Mouse (Mus musculus): Measurements from ENCODE around the gene Pskh1. TPM values are rescaled to one million over a fixed set of nuclear protein-coding genes. Genes with fewer than 3 reads are reported as not detected.
A peak's percentile ranks its signal among the peaks of the same experiment; 100 is the strongest.

Gene Pskh1
- total RNA-seq (2017): 11.4 to 15.3 TPM (median 11.6 TPM) in 3 replicates

GRCm38 (mm10) chr8:105900180-105900940 is at the start of gene Pskh1:
Pskh1 (plus strand) TSS chr8:105900441.
- ATAC-seq (replicated peaks; ENCODE audit: insufficient number of reproducible peaks, low FRiP score, low TSS enrichment, poor library complexity, severe bottlenecking): peak; percentile 96

DNA sequence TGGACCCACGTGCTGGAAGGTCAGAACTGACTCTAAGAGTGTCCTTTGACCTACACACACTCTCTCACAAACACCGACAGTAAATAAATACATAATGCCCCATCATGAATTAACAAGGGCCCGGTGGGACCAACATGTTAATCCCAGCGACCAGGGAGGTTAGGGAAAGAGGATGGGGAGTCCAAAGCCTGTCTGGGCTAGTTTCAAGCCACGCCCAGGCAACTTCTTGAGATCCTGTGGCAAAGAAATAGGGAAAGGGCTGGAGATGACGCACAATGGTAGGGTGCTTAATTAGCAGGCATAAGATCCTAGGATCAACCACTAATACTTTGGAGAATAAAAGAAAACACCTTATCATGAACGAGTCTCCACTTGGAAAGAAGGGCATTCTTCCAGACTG is 49.6 kb upstream of the Pskh1 start:
- ATAC-seq (replicated peaks; ENCODE audit: insufficient number of reproducible peaks, low FRiP score, low TSS enrichment, poor library complexity, severe bottlenecking): no peak

GRCm38 (mm10) chr8:105851651-105852143 is 48.5 kb upstream of the Pskh1 start:
- ATAC-seq (replicated peaks; ENCODE audit: insufficient number of reproducible peaks, low FRiP score, low TSS enrichment, poor library complexity, severe bottlenecking): peak; percentile 67

GRCm38 (mm10) chr8:105852146-105852729 is 48.0 kb upstream of the Pskh1 start:
- no peak for ATAC-seq (replicated peaks; ENCODE audit: insufficient number of reproducible peaks, low FRiP score, low TSS enrichment, poor library complexity, severe bottlenecking)

DNA sequence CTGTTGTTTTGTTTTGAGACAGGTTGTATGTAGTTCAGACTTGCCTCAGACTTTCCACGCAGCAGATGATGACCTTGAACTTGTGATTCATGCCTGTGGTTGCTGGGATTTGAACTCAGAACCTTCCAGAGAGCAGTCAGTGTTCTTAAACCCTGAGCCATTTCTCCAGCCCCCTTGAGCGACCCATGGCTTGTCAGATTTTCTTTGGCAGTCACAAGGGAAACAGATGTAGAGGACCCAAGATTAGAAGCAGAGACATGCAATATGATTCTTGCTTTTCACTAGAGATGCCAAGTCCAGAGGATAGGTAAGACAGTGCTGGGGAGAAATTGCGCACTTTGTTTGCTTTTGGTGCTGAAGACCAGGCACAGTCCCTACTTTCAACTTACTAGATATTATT is 47.1 kb upstream of the Pskh1 start, which contains the start of gene Cenpt:
TSS of gene Cenpt (minus strand) at position 101 of the 400 bp plus-strand sequence.
- no peak for ATAC-seq (replicated peaks; ENCODE audit: insufficient number of reproducible peaks, low FRiP score, low TSS enrichment, poor library complexity, severe bottlenecking)

DNA sequence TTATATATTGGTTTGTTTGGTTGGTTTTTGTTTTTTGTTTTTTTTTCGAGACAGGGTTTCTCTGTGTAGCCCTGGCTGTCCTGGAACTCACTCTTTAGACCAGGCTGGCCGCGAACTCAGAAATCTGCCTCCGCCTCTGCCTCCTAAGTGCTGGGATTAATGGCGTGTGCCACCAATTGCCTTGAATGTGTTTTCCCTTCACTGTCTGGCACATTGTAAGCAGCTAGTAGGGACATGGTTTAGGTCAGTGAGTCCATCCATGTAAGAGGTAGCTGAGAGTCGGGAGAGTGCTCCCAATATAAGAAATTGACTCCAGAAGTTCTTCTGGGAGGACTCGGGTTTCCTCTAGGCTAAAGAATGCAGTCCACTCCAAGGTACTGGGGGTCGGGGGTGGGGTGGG is 45.9 kb upstream of the Pskh1 start:
- ATAC-seq (replicated peaks; ENCODE audit: insufficient number of reproducible peaks, low FRiP score, low TSS enrichment, poor library complexity, severe bottlenecking): no peak

GRCm38 (mm10) chr8:105854715-105855216 is 45.5 kb upstream of the Pskh1 start, which contains the start of gene Thap11:
Thap11 (plus strand) TSS chr8:105855132.
- ATAC-seq (replicated peaks; ENCODE audit: insufficient number of reproducible peaks, low FRiP score, low TSS enrichment, poor library complexity, severe bottlenecking): peak; percentile 73

DNA sequence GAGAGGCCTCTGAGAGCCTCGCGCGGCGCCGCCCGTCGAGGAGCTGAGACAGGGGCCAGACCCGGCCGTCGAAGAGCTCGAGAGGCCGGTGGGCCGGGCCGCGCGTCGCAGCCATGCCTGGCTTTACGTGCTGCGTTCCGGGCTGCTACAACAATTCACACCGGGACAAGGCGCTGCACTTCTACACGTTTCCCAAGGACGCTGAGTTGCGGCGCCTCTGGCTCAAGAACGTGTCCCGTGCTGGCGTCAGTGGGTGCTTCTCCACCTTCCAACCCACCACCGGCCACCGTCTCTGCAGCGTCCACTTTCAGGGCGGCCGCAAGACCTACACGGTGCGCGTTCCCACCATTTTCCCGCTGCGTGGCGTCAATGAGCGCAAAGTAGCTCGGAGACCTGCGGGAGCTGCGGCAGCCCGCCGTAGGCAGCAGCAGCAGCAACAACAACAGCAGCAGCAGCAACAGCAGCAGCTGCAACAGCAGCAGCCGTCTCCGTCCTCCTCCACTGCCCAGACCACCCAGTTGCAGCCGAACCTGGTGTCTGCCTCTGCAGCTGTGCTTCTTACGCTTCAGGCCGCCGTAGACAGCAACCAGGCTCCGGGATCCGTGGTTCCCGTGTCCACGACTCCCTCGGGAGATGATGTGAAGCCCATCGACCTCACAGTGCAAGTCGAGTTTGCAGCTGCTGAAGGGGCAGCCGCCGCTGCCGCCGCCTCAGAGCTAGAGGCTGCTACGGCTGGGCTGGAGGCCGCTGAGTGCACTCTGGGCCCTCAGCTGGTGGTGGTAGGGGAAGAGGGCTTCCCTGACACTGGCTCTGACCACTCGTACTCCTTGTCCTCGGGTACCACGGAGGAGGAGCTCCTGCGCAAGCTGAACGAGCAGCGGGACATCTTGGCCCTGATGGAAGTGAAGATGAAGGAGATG is 44.7 kb upstream of the Pskh1 start:
- no peak for ATAC-seq (replicated peaks; ENCODE audit: insufficient number of reproducible peaks, low FRiP score, low TSS enrichment, poor library complexity, severe bottlenecking)

- ATAC-seq (replicated peaks; ENCODE audit: insufficient number of reproducible peaks, low FRiP score, low TSS enrichment, poor library complexity, severe bottlenecking): no peak
Measured at GRCm38 (mm10) chr8:105856168-105856835, 43.9 kb upstream of the Pskh1 start.

- peak; percentile 49 for ATAC-seq (replicated peaks; ENCODE audit: insufficient number of reproducible peaks, low FRiP score, low TSS enrichment, poor library complexity, severe bottlenecking)
Measured at GRCm38 (mm10) chr8:105858495-105858894, 41.7 kb upstream of the Pskh1 start.

DNA sequence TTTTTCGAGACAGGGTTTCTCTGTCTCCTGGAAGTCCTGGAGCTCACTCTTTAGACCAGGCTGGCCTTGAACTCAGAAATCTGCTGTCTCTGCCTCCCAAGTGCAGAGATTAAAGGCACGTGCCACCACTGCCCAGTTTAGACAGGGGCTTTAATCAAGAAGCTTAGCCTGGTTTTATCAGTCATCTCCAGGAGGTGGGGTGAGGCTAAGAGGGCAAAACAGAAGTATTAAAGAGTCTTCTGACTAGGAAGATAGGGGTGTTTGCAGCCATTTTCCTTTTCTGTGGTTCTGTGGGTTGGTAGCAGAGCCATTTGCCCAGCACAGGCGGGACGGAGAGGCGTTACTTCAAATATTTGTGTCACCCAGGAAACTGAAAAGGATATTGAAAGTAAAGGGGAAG is 40.9 kb upstream of the Pskh1 start:
- ATAC-seq (replicated peaks; ENCODE audit: insufficient number of reproducible peaks, low FRiP score, low TSS enrichment, poor library complexity, severe bottlenecking): no peak

DNA sequence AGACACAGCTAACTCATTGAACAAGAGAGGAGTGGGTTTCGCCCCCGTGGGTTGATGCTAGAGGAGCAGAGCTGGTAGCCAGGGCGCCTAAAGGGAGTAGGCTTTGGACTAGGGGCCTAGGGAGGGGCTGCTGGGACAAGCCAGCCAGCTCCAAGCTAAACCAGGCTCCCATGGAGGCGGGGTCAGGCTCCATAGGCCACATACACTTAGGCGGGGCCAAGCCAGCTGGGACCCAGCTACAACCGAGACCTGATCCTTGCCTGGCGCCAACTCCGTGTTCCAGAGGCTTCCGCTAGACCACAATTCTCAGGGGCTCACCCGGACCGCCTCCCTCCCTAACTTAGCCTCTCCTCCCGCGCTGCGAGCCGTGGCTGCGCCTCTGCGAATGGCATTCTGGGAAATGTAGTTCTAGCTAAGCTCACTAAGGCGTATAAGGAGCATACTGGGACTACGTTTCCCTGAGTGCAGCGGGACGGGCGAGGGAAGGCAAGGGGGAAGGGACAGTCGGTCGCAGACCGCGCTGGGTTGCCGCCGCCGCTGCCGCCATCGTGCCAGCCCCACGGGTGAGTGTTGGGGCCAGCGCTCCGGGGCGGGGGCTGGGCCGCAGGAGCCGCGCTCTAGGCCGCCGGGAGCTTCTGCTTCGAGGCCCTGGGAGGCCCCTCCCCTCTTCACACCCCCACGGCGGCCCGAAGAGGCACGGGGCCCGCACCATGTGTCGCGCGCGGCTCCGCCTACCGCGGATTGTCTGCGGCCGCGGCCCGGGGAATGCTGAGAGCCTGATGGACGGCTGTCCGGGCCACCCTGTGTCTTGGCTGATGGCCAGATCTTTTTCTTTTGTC is 39.9 kb upstream of the Pskh1 start, which contains the start of gene Nutf2:
TSS of gene Nutf2 (plus strand) at position 438 of the 839 bp plus-strand sequence.
- peak; percentile 95 for ATAC-seq (replicated peaks; ENCODE audit: insufficient number of reproducible peaks, low FRiP score, low TSS enrichment, poor library complexity, severe bottlenecking)

GRCm38 (mm10) chr8:105861951-105862350 is 38.3 kb upstream of the Pskh1 start:
- no peak for ATAC-seq (replicated peaks; ENCODE audit: insufficient number of reproducible peaks, low FRiP score, low TSS enrichment, poor library complexity, severe bottlenecking)

GRCm38 (mm10) chr8:105866364-105867029 is 33.7 kb upstream of the Pskh1 start:
- ATAC-seq (replicated peaks; ENCODE audit: insufficient number of reproducible peaks, low FRiP score, low TSS enrichment, poor library complexity, severe bottlenecking): no peak

- no peak for ATAC-seq (replicated peaks; ENCODE audit: insufficient number of reproducible peaks, low FRiP score, low TSS enrichment, poor library complexity, severe bottlenecking)
Measured at GRCm38 (mm10) chr8:105874301-105874700, 25.9 kb upstream of the Pskh1 start.

GRCm38 (mm10) chr8:105880754-105881520 is 19.3 kb upstream of the Pskh1 start, which contains the start of gene Edc4:
Edc4 (plus strand) TSS chr8:105880881.
- ATAC-seq (replicated peaks; ENCODE audit: insufficient number of reproducible peaks, low FRiP score, low TSS enrichment, poor library complexity, severe bottlenecking): peak; percentile 95

Data from monocyte, adult 5-6 weeks (primary cell).